18 mouse cellular contexts compared by ENCODE assay signal in genomic region chr1:93857991-93858390, GRCm38 (mm10). TPM values are rescaled to one million over a fixed set of nuclear protein-coding genes. Genes with fewer than 3 reads are reported as not detected.
DNase-seq lines count a peak whose midpoint lies in the region.
"Had no signal": no experiment of that assay in that cellular context is flagged by ENCODE, and none has a peak within 500 bp of the region (broad histone marks: within the 10 kb centered on the region; RNA-seq: fewer than 3 reads in every experiment).

No protein-coding gene starts in this region.

- DNase-seq in cerebellum, postnatal 10 days: peak; percentile 70 to 74
- no peak for DNase-seq in cerebellum, adult 9-11 months
- peak; percentile 45 for DNase-seq in kidney, adult 9 months
- DNase-seq in kidney, adult 8-10 months: no peak
- DNase-seq in left cerebral cortex, postnatal 4 days: peak; percentile 25
- no peak for DNase-seq in left cerebral cortex, adult 8-10 months (ENCODE audit: low spot score in 2 of 2)
- DNase-seq: adrenal gland, postnatal 25 days; cerebellum, adult 18-20 months; cerebellum, adult 9-10 months; gastrocnemius, postnatal 36 days; heart, adult 2 months; heart, postnatal 14 days; heart, postnatal 4 days had no signal

- intact Hi-C loops in left cerebral cortex, postnatal 4 days (cut with DNase I): no loop called here

RNA-seq across cellular contexts. Expression of gene Gal3st2, which starts 3.1 kb away (rescaled TPM):
- total RNA-seq in left cerebral cortex, postnatal 4 days (2021): not detected
- under 1 TPM in 2 of 4 experiments, not detected in 2; 0.13 to 0.14 TPM for total RNA-seq in left cerebral cortex, adult 8-10 months (2022)
- total RNA-seq: adrenal gland, postnatal 25 days; gastrocnemius, adult 18-20 months; gastrocnemius, postnatal 10 days; gastrocnemius, postnatal 36 days; granulocyte monocyte progenitor cell, adult 5-6 weeks; hindbrain, postnatal 0 days; MEL had no signal

RNA-seq across cellular contexts. Expression of gene D2hgdh, which starts 33.3 kb away (rescaled TPM):
- total RNA-seq in left cerebral cortex, postnatal 4 days (2021): 10 to 100 TPM; 12.7 to 13.7 TPM
- 10 to 100 TPM; 11.0 to 18.3 (median 15.6) TPM for total RNA-seq in left cerebral cortex, adult 8-10 months (2022)

RNA-seq across cellular contexts. Expression of gene Ing5, which starts 54.2 kb away (rescaled TPM):
- 10 to 100 TPM in 1 of 2 experiments, 1 to 10 TPM in 1; 8.1 to 11.3 TPM for total RNA-seq in left cerebral cortex, postnatal 4 days (2021)
- 10 to 100 TPM; 11.8 to 14.5 (median 13.9) TPM for total RNA-seq in left cerebral cortex, adult 8-10 months (2022)

RNA-seq across cellular contexts. Expression of gene Dtymk, which starts 56.3 kb away (rescaled TPM):
- total RNA-seq in left cerebral cortex, postnatal 4 days (2021): 10 to 100 TPM; 80.5 to 91.2 TPM
- total RNA-seq in left cerebral cortex, adult 8-10 months (2022): 10 to 100 TPM; 45.2 to 50.9 (median 46.1) TPM

Comparison
In these comparisons a context has a peak if more than half of its experiments do, and no peak if none do; other contexts are left out.
1. DNase-seq: peak in cerebellum, postnatal 10 days (2 of 2), kidney, adult 9 months (single experiment) and left cerebral cortex, postnatal 4 days (single experiment); none in cerebellum, adult 9-11 months (single experiment), kidney, adult 8-10 months (0 of 2) and left cerebral cortex, adult 8-10 months (0 of 2).